Mouse (Mus musculus): ENCODE results near the gene Tmed8. TPM values are rescaled to one million over a fixed set of nuclear protein-coding genes. Genes with fewer than 3 reads are reported as not detected.

Tmed8 gene
- polyA plus RNA-seq, 1 experiment = 8.8 TPM

Other genes starting within 250 kb of the Tmed8 start
- not detected in 2 replicates for gene Zdhhc22, start 210.0 kb downstream of the Tmed8 start, polyA plus RNA-seq (2012; rRNA removed)
- 0.13 and 0.19 TPM in 2 replicates for gene Tmem63c, start 179.1 kb downstream of the Tmed8 start, polyA plus RNA-seq (2012; rRNA removed)
- 62.6 and 64.4 TPM in 2 replicates for gene Ngb, start 97.9 kb downstream of the Tmed8 start, polyA plus RNA-seq (2012; rRNA removed)
- 70.0 and 90.4 TPM in 2 replicates for gene Gstz1, start 53.3 kb downstream of the Tmed8 start, polyA plus RNA-seq (2012; rRNA removed)
- 13.6 and 13.9 TPM in 2 replicates for gene Pomt2, start 52.5 kb downstream of the Tmed8 start, polyA plus RNA-seq (2012; rRNA removed)
- 0.43 and 0.56 TPM in 2 replicates for gene Samd15, start 731 bp downstream of the Tmed8 start, polyA plus RNA-seq (2012; rRNA removed)
- gene Noxred1, start 38.3 kb upstream of the Tmed8 start, polyA plus RNA-seq (2012; rRNA removed) = 0.68 and 0.73 TPM in 2 replicates
- 37.7 and 39.7 TPM in 2 replicates for gene Vipas39, start 65.8 kb upstream of the Tmed8 start, polyA plus RNA-seq (2012; rRNA removed)
- gene Ahsa1, start 66.0 kb upstream of the Tmed8 start, polyA plus RNA-seq (2012; rRNA removed) = 165 and 175 TPM in 2 replicates
- gene Ism2, start 99.3 kb upstream of the Tmed8 start, polyA plus RNA-seq (2012; rRNA removed) = 0.26 and 0.44 TPM in 2 replicates
- gene Sptlc2, start 187.9 kb upstream of the Tmed8 start, polyA plus RNA-seq (2012; rRNA removed) = 52.8 and 58.6 TPM in 2 replicates
- 64.4 and 92.3 TPM in 2 replicates for gene Slirp, start 243.4 kb upstream of the Tmed8 start, polyA plus RNA-seq (2012; rRNA removed)
- gene Alkbh1, start 243.6 kb upstream of the Tmed8 start, polyA plus RNA-seq (2012; rRNA removed) = 18.1 and 23.0 TPM in 2 replicates